In the genomic region with DNA sequence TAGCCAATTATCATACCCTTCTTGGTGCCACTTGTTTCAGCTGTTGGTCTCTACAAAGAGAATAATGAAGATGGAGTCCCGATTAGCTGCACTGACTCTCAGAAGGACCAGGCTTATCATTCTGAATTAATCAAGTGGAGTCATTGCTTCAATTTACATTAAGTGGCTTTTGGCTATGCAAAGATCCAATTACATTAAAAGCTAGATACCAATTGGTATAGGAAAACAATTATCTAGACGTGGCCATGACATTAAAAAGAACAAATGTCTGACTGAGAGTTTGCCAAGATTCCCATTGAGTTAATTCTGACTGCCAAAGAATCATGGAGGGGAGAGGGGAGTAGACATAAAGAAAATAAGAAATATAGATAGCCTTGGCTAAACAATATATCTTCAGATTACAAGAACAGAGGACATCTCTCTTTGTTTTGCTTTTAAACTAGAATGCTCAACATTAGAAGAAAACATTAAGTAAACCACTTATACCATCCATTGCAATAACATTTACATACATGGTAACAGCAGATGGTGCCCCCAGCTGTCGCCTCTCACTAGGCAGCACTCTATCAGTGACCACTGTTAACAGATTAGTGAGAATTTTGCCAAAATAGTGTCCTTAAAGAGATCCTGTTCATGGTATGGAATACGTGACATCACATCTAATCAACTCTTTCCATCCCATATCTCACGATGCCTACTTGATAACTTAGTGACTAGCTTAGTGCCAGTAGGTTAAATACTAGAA, we compare ENCODE assay signal across 29 mouse cellular contexts. TPM values are rescaled to one million over a fixed set of nuclear protein-coding genes. Genes with fewer than 3 reads are reported as not detected.
DNase-seq lines count a peak whose midpoint lies in the region; ATAC-seq and TF ChIP-seq lines count a peak whose summit lies in the region.
"Had no signal": no experiment of that assay in that cellular context is flagged by ENCODE, and none has a peak within 500 bp of the region (broad histone marks: within the 10 kb centered on the region; RNA-seq: fewer than 3 reads in every experiment).

No protein-coding gene starts in this region.

- no peak for TF ChIP-seq CTCF in brain, embryonic 14.5 days (IDR thresholded peaks at IDR 0.05; ENCODE audit: borderline replicate concordance, extremely low read depth, insufficient read depth, insufficient read length)

- H3K9me3 ChIP-seq in forebrain, embryonic 13.5 days (replicated peaks), result no peaks in the 10 kb centered on the region
- H3K9me3 ChIP-seq in forebrain, embryonic 10.5 days, result no peaks in the 10 kb centered on the region
- H3K9me3 ChIP-seq: hindbrain, embryonic 13.5 days; midbrain, embryonic 12.5 days; stomach, embryonic 15.5 days had no signal

- intact Hi-C loops in left cerebral cortex, postnatal 4 days (cut with DNase I), result no loop called here
- intact Hi-C loops in left cerebral cortex, postnatal 36 days (cut with DNase I), result no loop called here

- H3K27ac ChIP-seq in forebrain, embryonic 13.5 days, result peak overlapping the region; percentile 12; the same call in 1 of the 2 replicates
- H3K27ac ChIP-seq in forebrain, embryonic 10.5 days, result no peak overlapping the region
- H3K27ac ChIP-seq: gastrocnemius, adult 2 months; hindbrain, embryonic 13.5 days; limb, embryonic 12.5 days; midbrain, embryonic 12.5 days; stomach, embryonic 15.5 days had no signal

- ATAC-seq in forebrain, embryonic 13.5 days, result peak; percentile 79; the same call in 1 of the 2 replicates
- ATAC-seq: activated CD4-positive, CD25-positive, alpha-beta regulatory T cell, adult 4 months; inflammation-experienced regulatory T-cells, adult 6 months; lung, postnatal 0 days had no signal

- H3K4me2 ChIP-seq in forebrain, embryonic 13.5 days, result no peak overlapping the region
- H3K4me2 ChIP-seq: heart, embryonic 11.5 days; hindbrain, embryonic 13.5 days; limb, embryonic 12.5 days; midbrain, embryonic 12.5 days; stomach, embryonic 15.5 days had no signal

- WGBS in forebrain, embryonic 13.5 days, result 59% methylated on average over 5 of the region's 5 CpGs
- WGBS in forebrain, embryonic 10.5 days, result 85% methylated on average over 5 of the region's 5 CpGs

- no peak overlapping the region for H3K9ac ChIP-seq in forebrain, embryonic 13.5 days
- H3K9ac ChIP-seq: hindbrain, embryonic 13.5 days; limb, embryonic 12.5 days; midbrain, embryonic 12.5 days; stomach, embryonic 15.5 days had no signal

- no peak for TF ChIP-seq POLR2A in brain, embryonic 14.5 days (IDR thresholded peaks at IDR 0.05; ENCODE audit: borderline replicate concordance, extremely low read depth, insufficient read depth, insufficient read length, poor library complexity, severe bottlenecking)

- no peaks in the 10 kb centered on the region for H3K27me3 ChIP-seq in forebrain, embryonic 13.5 days
- H3K27me3 ChIP-seq in forebrain, embryonic 10.5 days (ENCODE audit: poor library complexity, severe bottlenecking), result peaks cover 4% of the 10 kb centered on the region; the same call in 1 of the 2 replicates
- H3K27me3 ChIP-seq: hindbrain, embryonic 13.5 days; limb, embryonic 12.5 days; midbrain, embryonic 12.5 days; stomach, embryonic 15.5 days had no signal

- no peaks in the 10 kb centered on the region for H3K36me3 ChIP-seq in forebrain, embryonic 13.5 days (ENCODE audit: poor library complexity, severe bottlenecking)
- no peaks in the 10 kb centered on the region for H3K36me3 ChIP-seq in forebrain, embryonic 10.5 days (replicated peaks)
- H3K36me3 ChIP-seq: hindbrain, embryonic 13.5 days; limb, embryonic 12.5 days; midbrain, embryonic 12.5 days; stomach, embryonic 15.5 days had no signal

- H3K4me3 ChIP-seq in forebrain, embryonic 13.5 days, result no peak overlapping the region
- H3K4me3 ChIP-seq in forebrain, embryonic 10.5 days, result no peak overlapping the region
- H3K4me3 ChIP-seq: gastrocnemius, adult 2 months; hindbrain, embryonic 13.5 days; limb, embryonic 12.5 days; megakaryocyte, embryonic 14.5 days; midbrain, embryonic 12.5 days; stomach, embryonic 15.5 days had no signal

- H3K4me1 ChIP-seq in forebrain, embryonic 13.5 days, result peaks cover 4% of the 10 kb centered on the region; the same call in 1 of the 2 replicates
- H3K4me1 ChIP-seq in forebrain, embryonic 10.5 days, result peaks cover 5% of the 10 kb centered on the region
- H3K4me1 ChIP-seq: midbrain, embryonic 12.5 days; stomach, embryonic 15.5 days had no signal

- no peak for DNase-seq in forebrain, embryonic 10.5 days (ENCODE audit: extremely low spot score, low spot score)
- peak; percentile 57 for DNase-seq in left cerebral cortex, postnatal 4 days
- no peak for DNase-seq in left cerebral cortex, postnatal 36 days (ENCODE audit: low spot score in 2 of 2)
- peak; percentile 73 for DNase-seq in brain, embryonic 14.5 days (ENCODE audit: low read depth)
- peak; percentile 32 to 42 for DNase-seq in cerebellum, postnatal 36 days
- DNase-seq in lung, adult 18-20 months, result no peak
- DNase-seq: adrenal gland, adult 2 months; adrenal gland, postnatal 36 days; B cell, adult 2 months; gastrocnemius, adult 2 months; gastrocnemius, postnatal 36 days; heart, adult 18-20 months; heart, postnatal 36 days; kidney, adult 11 months; kidney, postnatal 14 days; layer of hippocampus, adult 9-11 months; lung, postnatal 4 days; right cerebral cortex, postnatal 14 days; thymus, postnatal 25 days had no signal

RNA-seq across cellular contexts. Expression of gene Tapt1, which starts 24.0 kb away (rescaled TPM):
- 23.8 and 25.7 TPM in 2 replicates for polyA plus RNA-seq in forebrain, embryonic 13.5 days (2015; fragmentation: Nextera tagmentation; extraction: Ambion mirVana)
- 22.6 and 23.6 TPM in 2 replicates for polyA plus RNA-seq in forebrain, embryonic 10.5 days (2016; fragmentation: Nextera tagmentation; extraction: Ambion mirVana)
- total RNA-seq in left cerebral cortex, postnatal 4 days (2021), result 10 to 100 TPM; 44.4 to 46.7 TPM
- total RNA-seq in left cerebral cortex, postnatal 36 days (2021), result 10 to 100 TPM; 44.8 to 53.0 TPM
- 43.9 and 45.0 TPM in 2 replicates for polyA plus RNA-seq in brain, embryonic 14.5 days (2012; rRNA removed)

Comparison
In these comparisons a context has a peak if more than half of its experiments do, and no peak if none do; other contexts are left out.
1. DNase-seq: peak in left cerebral cortex, postnatal 4 days (single experiment), brain, embryonic 14.5 days (single experiment) and cerebellum, postnatal 36 days (2 of 2); none in forebrain, embryonic 10.5 days (single experiment), left cerebral cortex, postnatal 36 days (0 of 2) and lung, adult 18-20 months (0 of 2).